Mouse (Mus musculus) cerebellum, adult 11 months (tissue): ENCODE data around the gene Asic1.
"Not testable (repeated sequence)": the region's sequence is repeated elsewhere in the genome, so short reads cannot be mapped to it uniquely, and the experiment has no call there.

Experiments
- DNase-seq: peaks from one replicate; pipeline ENCODE4 v3.0.0; 2022

The Asic1 gene

GRCm38 (mm10) chr15:99664600-99665451, 5.3 kb upstream of the Asic1 start:
- peak; percentile 60 for DNase-seq

GRCm38 (mm10) chr15:99667544-99667943, 2.6 kb upstream of the Asic1 start:
- no peak for DNase-seq

GRCm38 (mm10) chr15:99668881-99669280, 1.3 kb upstream of the Asic1 start:
- peak; percentile 82 for DNase-seq

GRCm38 (mm10) chr15:99669392-99669791, 776 bp upstream of the Asic1 start:
- no peak for DNase-seq

- no peak for DNase-seq
Observed at GRCm38 (mm10) chr15:99670964-99671670, 949 bp downstream of the Asic1 start.

- DNase-seq = no peak
Observed at GRCm38 (mm10) chr15:99671783-99672182, 1.6 kb downstream of the Asic1 start.

GRCm38 (mm10) chr15:99674866-99675265, 4.7 kb downstream of the Asic1 start:
- no peak for DNase-seq

GRCm38 (mm10) chr15:99677089-99677488, 6.9 kb downstream of the Asic1 start:
- DNase-seq = no peak

- no peak for DNase-seq
Observed at GRCm38 (mm10) chr15:99678063-99678800, 8.1 kb downstream of the Asic1 start.

GRCm38 (mm10) chr15:99679008-99679407, 8.8 kb downstream of the Asic1 start:
- DNase-seq = no peak

- DNase-seq = no peak
Observed at GRCm38 (mm10) chr15:99682880-99683279, 12.7 kb downstream of the Asic1 start.

- no peak for DNase-seq
Observed at GRCm38 (mm10) chr15:99684156-99684555, 14.0 kb downstream of the Asic1 start.

- DNase-seq = peak; percentile 67
Observed at GRCm38 (mm10) chr15:99688712-99689111, 18.5 kb downstream of the Asic1 start.

- DNase-seq = no peak
Observed at GRCm38 (mm10) chr15:99690924-99691323, 20.8 kb downstream of the Asic1 start.

- DNase-seq = no peak
Observed at GRCm38 (mm10) chr15:99691976-99692375, 21.8 kb downstream of the Asic1 start.

GRCm38 (mm10) chr15:99697309-99697708, 27.1 kb downstream of the Asic1 start:
- no peak for DNase-seq

- no peak for DNase-seq
Observed at GRCm38 (mm10) chr15:99698533-99699085, 28.4 kb downstream of the Asic1 start.

GRCm38 (mm10) chr15:99699715-99700114, 29.5 kb downstream of the Asic1 start:
- DNase-seq = no peak

GRCm38 (mm10) chr15:99700219-99701106, 30.3 kb downstream of the Asic1 start:
- no peak for DNase-seq

- DNase-seq = not testable (repeated sequence)
Observed at GRCm38 (mm10) chr15:99701640-99701998, 31.5 kb downstream of the Asic1 start.

- peak; percentile 94 for DNase-seq
Observed at GRCm38 (mm10) chr15:99701999-99702900, 32.1 kb downstream of the Asic1 start, which contains the start of gene Smarcd1. TSS of gene Smarcd1 (plus strand) at chr15:99702129.
